In the genomic region with DNA sequence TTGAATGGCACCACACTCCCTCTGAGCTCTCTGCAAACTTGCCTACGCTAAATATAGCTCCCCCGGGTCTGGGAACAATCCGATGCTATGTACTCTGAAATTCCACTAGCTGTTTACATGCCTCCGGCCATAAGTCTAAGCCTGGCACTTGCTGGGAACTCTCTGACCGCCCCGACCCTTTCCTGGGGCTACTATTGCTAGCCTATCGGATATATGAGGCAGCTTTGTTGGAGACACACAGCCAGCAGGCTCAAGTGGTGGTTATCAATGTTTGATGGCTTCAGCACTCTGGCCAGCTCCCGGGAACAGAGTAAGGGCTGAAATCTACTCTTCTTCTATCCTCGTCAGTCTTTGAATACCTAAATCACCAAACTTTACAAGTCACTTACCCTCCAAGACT, we compare ENCODE assay signal across 14 mouse cellular contexts. TPM values are rescaled to one million over a fixed set of nuclear protein-coding genes. Genes with fewer than 3 reads are reported as not detected.
DNase-seq lines count a peak whose midpoint lies in the region; ATAC-seq and TF ChIP-seq lines count a peak whose summit lies in the region.
"Had no signal": no experiment of that assay in that cellular context is flagged by ENCODE, and none has a peak within 500 bp of the region (broad histone marks: within the 10 kb centered on the region; RNA-seq: fewer than 3 reads in every experiment).

No protein-coding gene starts in this region.

- H3K36me3 ChIP-seq in kidney, postnatal 0 days (ENCODE audit: insufficient read depth, low read length) = no peaks in the 10 kb centered on the region
- no peaks in the 10 kb centered on the region for H3K36me3 ChIP-seq in thymus, adult 2 months (ENCODE audit: control insufficient read depth, insufficient read depth, low read length)
- no peaks in the 10 kb centered on the region for H3K36me3 ChIP-seq in forebrain, embryonic 13.5 days (ENCODE audit: poor library complexity, severe bottlenecking)
- H3K36me3 ChIP-seq: limb, embryonic 15.5 days; stomach, embryonic 15.5 days had no signal

- H3K4me3 ChIP-seq in kidney, postnatal 0 days (replicated peaks; ENCODE audit: low read depth, low read length) = no peak overlapping the region
- H3K4me3 ChIP-seq in thymus, adult 2 months (ENCODE audit: control insufficient read depth, insufficient read depth, low read length) = no peak overlapping the region
- no peak overlapping the region for H3K4me3 ChIP-seq in forebrain, embryonic 13.5 days
- H3K4me3 ChIP-seq: layer of hippocampus, adult 2 months; limb, embryonic 15.5 days; stomach, embryonic 15.5 days had no signal

- no peaks in the 10 kb centered on the region for H3K4me1 ChIP-seq in kidney, postnatal 0 days (replicated peaks; ENCODE audit: insufficient read depth, low read length)
- H3K4me1 ChIP-seq in thymus, adult 2 months (replicated peaks; ENCODE audit: control insufficient read depth, insufficient read depth, low read length) = no peaks in the 10 kb centered on the region
- H3K4me1 ChIP-seq in forebrain, embryonic 13.5 days = peaks cover 7% of the 10 kb centered on the region; the same call in 1 of the 2 replicates
- H3K4me1 ChIP-seq: limb, embryonic 15.5 days; stomach, embryonic 15.5 days had no signal

- ATAC-seq in kidney, postnatal 0 days (replicated peaks; ENCODE audit: low FRiP score, low read depth) = no peak
- no peak for ATAC-seq in forebrain, embryonic 13.5 days

- no peaks in the 10 kb centered on the region for H3K9me3 ChIP-seq in kidney, postnatal 0 days (replicated peaks; ENCODE audit: low read length)
- no peaks in the 10 kb centered on the region for H3K9me3 ChIP-seq in forebrain, embryonic 13.5 days (replicated peaks)
- H3K9me3 ChIP-seq: limb, embryonic 15.5 days; stomach, embryonic 15.5 days had no signal

- 41% methylated on average over 9 of the region's 9 CpGs for WGBS in kidney, postnatal 0 days
- 59% methylated on average over 9 of the region's 9 CpGs for WGBS in thymus, adult 2 months
- WGBS in forebrain, embryonic 13.5 days = 60% methylated on average over 9 of the region's 9 CpGs

- DNase-seq in adrenal gland, postnatal 14 days = peak; percentile 43
- no peak for DNase-seq in adrenal gland, adult 8-10 months
- peak; percentile 70 for DNase-seq in kidney, postnatal 0 days (ENCODE audit: low spot score)
- no peak for DNase-seq in kidney, adult 11 months
- DNase-seq in thymus, postnatal 4 days = peak; percentile 35
- no peak for DNase-seq in thymus, adult 2 months
- DNase-seq in spleen, adult 12 weeks (ENCODE audit: low spot score) = no peak
- DNase-seq: cerebellum, adult 11-12 months had no signal

- no peaks in the 10 kb centered on the region for H3K27me3 ChIP-seq in kidney, postnatal 0 days (ENCODE audit: insufficient read depth, low read length)
- H3K27me3 ChIP-seq in thymus, adult 2 months (ENCODE audit: control insufficient read depth, insufficient read depth, low read length) = no peaks in the 10 kb centered on the region
- H3K27me3 ChIP-seq in forebrain, embryonic 13.5 days = no peaks in the 10 kb centered on the region
- H3K27me3 ChIP-seq: limb, embryonic 15.5 days; stomach, embryonic 15.5 days had no signal

- no peak overlapping the region for H3K9ac ChIP-seq in kidney, postnatal 0 days (ENCODE audit: low read depth, low read length)
- no peak overlapping the region for H3K9ac ChIP-seq in forebrain, embryonic 13.5 days
- H3K9ac ChIP-seq: limb, embryonic 15.5 days; stomach, embryonic 15.5 days had no signal

- no peak overlapping the region for H3K27ac ChIP-seq in kidney, postnatal 0 days
- no peak overlapping the region for H3K27ac ChIP-seq in thymus, adult 2 months (ENCODE audit: control insufficient read depth, insufficient read depth, low read length)
- H3K27ac ChIP-seq in forebrain, embryonic 13.5 days = no peak overlapping the region
- H3K27ac ChIP-seq: layer of hippocampus, adult 2 months; limb, embryonic 15.5 days; stomach, embryonic 15.5 days had no signal

- H3K4me2 ChIP-seq in kidney, postnatal 0 days (ENCODE audit: low read length) = no peak overlapping the region
- H3K4me2 ChIP-seq in forebrain, embryonic 13.5 days = no peak overlapping the region
- H3K4me2 ChIP-seq: limb, embryonic 15.5 days; stomach, embryonic 15.5 days had no signal

- no peak for TF ChIP-seq POLR2A in thymus, adult 2 months (IDR thresholded peaks at IDR 0.05; ENCODE audit: control insufficient read depth, extremely low read depth, insufficient read depth, low read length, poor library complexity)

- TF ChIP-seq CTCF in kidney, postnatal 0 days (IDR thresholded peaks at IDR 0.05; ENCODE audit: low read depth) = no peak
- no peak for TF ChIP-seq CTCF in thymus, adult 2 months (IDR thresholded peaks at IDR 0.05; ENCODE audit: borderline replicate concordance, control insufficient read depth, extremely low read depth, insufficient read depth, low read length, poor library complexity)

RNA-seq across cellular contexts. Expression of gene Umodl1, which starts 15.9 kb away (rescaled TPM):
- 0.11 and 0.63 TPM in 2 replicates for total RNA-seq in adrenal gland, postnatal 14 days (2021)
- 1 to 10 TPM in 2 of 4 experiments, not detected in 2; 1.4 to 2.5 TPM for total RNA-seq in adrenal gland, adult 8-10 months (2022)
- polyA plus RNA-seq in kidney, postnatal 0 days (2015; fragmentation: Nextera tagmentation; extraction: Ambion mirVana) = 0.09 and 0.17 TPM in 2 replicates
- polyA plus RNA-seq in thymus, adult 2 months (2012; rRNA removed) = 1.5 and 2.0 TPM in 2 replicates
- not detected in 2 replicates for polyA plus RNA-seq in forebrain, embryonic 13.5 days (2015; fragmentation: Nextera tagmentation; extraction: Ambion mirVana)
- total RNA-seq: hematopoietic stem cell, adult 5-6 weeks; megakaryocyte-erythroid progenitor cell, adult 5-6 weeks had no signal
- polyA plus RNA-seq: limb, embryonic 15.5 days; stomach, embryonic 15.5 days had no signal

RNA-seq across cellular contexts. Expression of gene Glp1r, which starts 36.9 kb away (rescaled TPM):
- 0.19 and 0.26 TPM in 2 replicates for total RNA-seq in adrenal gland, postnatal 14 days (2021)
- total RNA-seq in adrenal gland, adult 8-10 months (2022) = under 1 TPM; 0.08 to 0.20 (median 0.11) TPM
- 0.33 and 0.46 TPM in 2 replicates for polyA plus RNA-seq in kidney, postnatal 0 days (2015; fragmentation: Nextera tagmentation; extraction: Ambion mirVana)
- 0.07 and 0.14 TPM in 2 replicates for polyA plus RNA-seq in thymus, adult 2 months (2012; rRNA removed)
- polyA plus RNA-seq in forebrain, embryonic 13.5 days (2015; fragmentation: Nextera tagmentation; extraction: Ambion mirVana) = 0.06 TPM in 1 of 2 replicates, not detected in the other
- total RNA-seq: hematopoietic stem cell, adult 5-6 weeks; megakaryocyte-erythroid progenitor cell, adult 5-6 weeks had no signal

Comparison
In these comparisons a context has a peak if more than half of its experiments do, and no peak if none do; other contexts are left out.
1. DNase-seq: peak in adrenal gland, postnatal 14 days (single experiment), kidney, postnatal 0 days (single experiment) and thymus, postnatal 4 days (single experiment); none in adrenal gland, adult 8-10 months (single experiment), kidney, adult 11 months (single experiment), thymus, adult 2 months (single experiment) and spleen, adult 12 weeks (single experiment).